Mouse (Mus musculus) hindbrain, postnatal 0 days (tissue): Measurements from ENCODE around the gene Sh3bp5. TPM values are rescaled to one million over a fixed set of nuclear protein-coding genes. Genes with fewer than 3 reads are reported as not detected.
A peak's percentile ranks its signal among the peaks of the same experiment; 100 is the strongest.

ENCODE experiments used
- ATAC-seq: fragments of 200-750 bp; cut with Nextera tagmentation; 2 replicates; pipeline ENCODE4 v1.8.0; 2017; ENCODE audit warnings: mild to moderate bottlenecking, moderate TSS enrichment, moderate library complexity
- DNase-seq: peaks from one replicate; pipeline ENCODE4 v3.0.0-alpha.2; 2015; ENCODE audit warnings: low spot score
- H3K27ac ChIP-seq: fragments of 300-500 bp; sonication (generic); 2 replicates; pipeline ENCODE4 v1.5.1; 2014; ENCODE audit warnings: mild to moderate bottlenecking
- H3K27me3 ChIP-seq: fragments of 300-500 bp; sonication (generic); 2 replicates; pipeline ENCODE4 v1.6.1; 2014; ENCODE audit warnings: low read length, mixed read lengths; ENCODE audit not compliant: insufficient read depth
- H3K36me3 ChIP-seq: fragments of 300-500 bp; sonication (generic); 2 replicates; pipeline ENCODE4 v1.6.1; 2014; ENCODE audit warnings: low read length, mixed read lengths; ENCODE audit not compliant: insufficient read depth
- H3K4me1 ChIP-seq: fragments of 300-500 bp; sonication (generic); 2 replicates; pipeline ENCODE4 v1.6.1; 2014; ENCODE audit warnings: antibody characterized with exemption, low read length, mixed read lengths; ENCODE audit not compliant: insufficient read depth
- H3K4me2 ChIP-seq: fragments of 300-500 bp; sonication (generic); 2 replicates; pipeline ENCODE4 v1.6.1; 2014; ENCODE audit warnings: low read depth, mild to moderate bottlenecking, low read length, moderate library complexity, mixed read lengths
- H3K4me3 ChIP-seq: fragments of 300-500 bp; sonication (generic); 2 replicates; pipeline ENCODE4 v1.5.1; 2014; ENCODE audit warnings: low read length
- H3K9ac ChIP-seq: fragments of 300-500 bp; sonication (generic); replicated peaks from 2 replicates; pipeline ENCODE4 v1.6.1; 2014; ENCODE audit warnings: mild to moderate bottlenecking, low read length, moderate library complexity, mixed read lengths
- H3K9me3 ChIP-seq: fragments of 300-500 bp; sonication (generic); 2 replicates; pipeline ENCODE4 v1.6.1; 2016; ENCODE audit warnings: low read length, mixed read lengths
- CTCF ChIP-seq: IDR thresholded peaks from 2 replicates; pipeline ENCODE4 v1.5.1; 2016; ENCODE audit warnings: antibody characterized with exemption, control low read depth, low read depth
- WGBS: fragments of 180-500 bp; shearing (Covaris S2); extraction: QIAGEN DNeasy Blood & Tissue Kit; methylation state at CpG from one replicate; pipeline ENCODE4 v1.1.7; 2014; 5-methylcytosine and 5-hydroxymethylcytosine counted together
- polyA plus RNA-seq: library from polyadenylated mRNA; unstranded; fragments of >200 nt; fragmentation: Nextera tagmentation; extraction: Ambion mirVana; gene quantifications from 2 replicates; pipeline ENCODE4 v1.2.1, GENCODE M21; 2015
- total RNA-seq: library from RNA; depleted of rRNA; stranded (reverse); fragments of >200 nt; gene quantifications from 2 replicates; pipeline ENCODE4 v1.2.3, GENCODE M21; 2014; rRNA removed

The Sh3bp5 gene
- total RNA-seq (41.6 and 53.9 TPM in 2 replicates), polyA plus RNA-seq (127 and 149 TPM in 2 replicates)

GRCm38 (mm10) chr14:31435930-31436693, at the start of gene Sh3bp5:
TSS of gene Sh3bp5 (minus strand) at chr14:31436078.
- Histone ChIP-seq H3K9ac (peak within 1 kb of the TSS; percentile 93), H3K4me1 (peaks cover 5% of the 10 kb centered on the region; the same call in 1 of the 2 replicates), H3K27me3 (no peaks in the 10 kb centered on the region), H3K36me3 (no peaks in the 10 kb centered on the region), H3K27ac (peak within 1 kb of the TSS; percentile 95), H3K9me3 (no peaks in the 10 kb centered on the region), H3K4me2 (peak within 1 kb of the TSS; percentile 90), H3K4me3 (peak within 1 kb of the TSS; percentile 92)
- ATAC-seq (peak; percentile 97), DNase-seq (peak; percentile 93)
- peak; percentile 89 for TF ChIP-seq CTCF
- WGBS, result 8% methylated on average over 49 of the region's 49 CpGs

GRCm38 (mm10) chr14:31482417-31482816, 46.5 kb upstream of the Sh3bp5 start:
- DNase-seq, result no peak
- ATAC-seq, result no peak
- Histone ChIP-seq H3K4me1 (no peaks in the 10 kb centered on the region), H3K4me2 (no peak overlapping the region), H3K9ac (no peak overlapping the region), H3K27ac (no peak overlapping the region), H3K4me3 (no peak overlapping the region), H3K9me3 (no peaks in the 10 kb centered on the region), H3K27me3 (no peaks in the 10 kb centered on the region), H3K36me3 (peaks cover 76% of the 10 kb centered on the region)
- TF ChIP-seq CTCF, result no peak
- WGBS, result 89% methylated on average over 5 of the region's 5 CpGs

- Histone ChIP-seq H3K27ac (no peak overlapping the region), H3K4me3 (no peak overlapping the region), H3K4me2 (no peak overlapping the region), H3K9me3 (no peaks in the 10 kb centered on the region), H3K9ac (no peak overlapping the region), H3K4me1 (no peaks in the 10 kb centered on the region), H3K27me3 (no peaks in the 10 kb centered on the region), H3K36me3 (0 out of 2 replicates have a peak, but pooled peaks cover 2% of the 10 kb centered on the region)
- no peak for ATAC-seq
- TF ChIP-seq CTCF, result peak; percentile 25; the same call in 1 of the 2 replicates
- WGBS, result 75% methylated on average over 2 of the region's 2 CpGs
- DNase-seq, result no peak
These were observed 37.4 kb upstream of the Sh3bp5 start for GRCm38 (mm10) chr14:31473297-31473696.

GRCm38 (mm10) chr14:31472451-31473061, 36.7 kb upstream of the Sh3bp5 start:
- no peaks in the 10 kb centered on the region for H3K36me3 ChIP-seq
- H3K9ac ChIP-seq, result no peak overlapping the region
- no peaks in the 10 kb centered on the region for H3K4me1 ChIP-seq
- no peak overlapping the region for H3K27ac ChIP-seq
- WGBS, result 11% methylated on average over 5 of the region's 5 CpGs
- H3K4me3 ChIP-seq, result no peak overlapping the region
- ATAC-seq (no peak), DNase-seq (peak; percentile 89)
- no peaks in the 10 kb centered on the region for H3K9me3 ChIP-seq
- no peaks in the 10 kb centered on the region for H3K27me3 ChIP-seq
- TF ChIP-seq CTCF, result peak; percentile 84
- H3K4me2 ChIP-seq, result no peak overlapping the region

- no peak for TF ChIP-seq CTCF
- Histone ChIP-seq H3K27ac (no peak overlapping the region), H3K36me3 (no peaks in the 10 kb centered on the region), H3K4me2 (no peak overlapping the region), H3K9me3 (no peaks in the 10 kb centered on the region), H3K4me3 (no peak overlapping the region), H3K27me3 (no peaks in the 10 kb centered on the region), H3K4me1 (no peaks in the 10 kb centered on the region), H3K9ac (no peak overlapping the region)
- DNase-seq (no peak), ATAC-seq (no peak)
- WGBS, result 69% methylated on average over 4 of the region's 4 CpGs
These were observed 33.8 kb upstream of the Sh3bp5 start for GRCm38 (mm10) chr14:31469711-31470110.

GRCm38 (mm10) chr14:31464176-31464575, 28.3 kb upstream of the Sh3bp5 start:
- Histone ChIP-seq H3K9me3 (no peaks in the 10 kb centered on the region), H3K36me3 (no peaks in the 10 kb centered on the region), H3K4me2 (no peak overlapping the region), H3K4me1 (no peaks in the 10 kb centered on the region), H3K27me3 (no peaks in the 10 kb centered on the region), H3K27ac (no peak overlapping the region), H3K4me3 (no peak overlapping the region), H3K9ac (no peak overlapping the region)
- ATAC-seq (no peak), DNase-seq (peak; percentile 26)
- TF ChIP-seq CTCF, result peak; percentile 64
- WGBS, result 50% methylated on average over 8 of the region's 8 CpGs
